Comparison of ENCODE assay signal across 8 mouse cellular contexts in the genomic region with DNA sequence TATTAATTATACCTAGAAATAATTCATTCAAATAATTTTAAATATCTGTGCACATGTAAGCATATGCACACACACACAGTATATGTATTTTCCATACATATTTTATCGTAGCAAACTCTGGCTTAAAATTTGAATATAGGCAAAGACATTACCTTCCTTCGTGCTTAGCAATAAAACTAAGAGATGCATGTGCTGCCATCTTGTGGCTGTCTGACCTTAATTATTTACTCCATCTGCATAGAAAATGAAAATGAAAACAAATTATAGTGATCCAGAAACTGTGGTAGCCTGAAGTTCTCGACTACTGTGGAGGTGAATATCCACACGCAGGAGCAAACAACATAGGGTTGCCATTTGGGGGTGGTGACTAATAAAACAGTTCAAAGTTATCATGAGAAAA. TPM values are rescaled to one million over a fixed set of nuclear protein-coding genes. Genes with fewer than 3 reads are reported as not detected.
DNase-seq lines count a peak whose midpoint lies in the region; ATAC-seq and TF ChIP-seq lines count a peak whose summit lies in the region.

No protein-coding gene starts in this region.

- no peaks in the 10 kb centered on the region for H3K27me3 ChIP-seq in lung, postnatal 0 days (replicated peaks; ENCODE audit: insufficient read depth, low read length)

- H3K27ac ChIP-seq in lung, postnatal 0 days (ENCODE audit: low read length) = no peak overlapping the region

- no peak overlapping the region for H3K9ac ChIP-seq in lung, postnatal 0 days (replicated peaks; ENCODE audit: low read depth)

- no peaks in the 10 kb centered on the region for H3K9me3 ChIP-seq in lung, postnatal 0 days (ENCODE audit: low read length)

- no peak for DNase-seq in frontal cortex, postnatal 14 days (ENCODE audit: low spot score in 2 of 2)
- peak; percentile 6 to 13 for DNase-seq in urinary bladder, postnatal 36 days (ENCODE audit: low spot score in 2 of 2)
- no peak for DNase-seq in urinary bladder, adult 18-20 months (ENCODE audit: low spot score in 2 of 2)
- peak; percentile 22 for DNase-seq in embryo, embryonic 11.5 days (ENCODE audit: low read depth, low spot score)
- DNase-seq in induced T-regulatory cell, adult 2 months (ENCODE audit: low read depth) = peak; percentile 80
- peak; percentile 84 for DNase-seq in lung, postnatal 0 days (ENCODE audit: low spot score)
- DNase-seq in right cerebral cortex, postnatal 14 days = peak; percentile 70

- H3K4me2 ChIP-seq in lung, postnatal 0 days (replicated peaks; ENCODE audit: low read depth, low read length) = peak overlapping the region; percentile 33; the same call in 1 of the 2 replicates

- TF ChIP-seq EP300 in lung, postnatal 0 days (IDR thresholded peaks at IDR 0.05) = no peak

- H3K4me3 ChIP-seq in lung, postnatal 0 days (ENCODE audit: low read depth, low read length) = peak overlapping the region; percentile 31

- no peaks in the 10 kb centered on the region for H3K36me3 ChIP-seq in lung, postnatal 0 days (ENCODE audit: insufficient read depth, low read length)

- TF ChIP-seq CTCF in lung, postnatal 0 days (IDR thresholded peaks at IDR 0.05) = peak; percentile 74

- WGBS in lung, postnatal 0 days = 23% methylated on average over 4 of the region's 4 CpGs

- ATAC-seq in frontal cortex, adult (ENCODE audit: low TSS enrichment) = peak; percentile 59; the same call in 1 of the 2 replicates
- no peak; the same call in 1 of the 2 replicates for ATAC-seq in lung, postnatal 0 days

- H3K4me1 ChIP-seq in lung, postnatal 0 days (ENCODE audit: insufficient read depth, low read depth, low read length) = no peaks in the 10 kb centered on the region

RNA-seq across cellular contexts. Expression of a gene that starts 14.6 kb away (rescaled TPM):
- 0.19 TPM in 1 of 2 replicates, not detected in the other for polyA plus RNA-seq in lung, postnatal 0 days (2015; fragmentation: Nextera tagmentation; extraction: Ambion mirVana)

RNA-seq across cellular contexts. Expression of a gene that starts 42.2 kb away (rescaled TPM):
- 53.7 and 57.9 TPM in 2 replicates for polyA plus RNA-seq in lung, postnatal 0 days (2015; fragmentation: Nextera tagmentation; extraction: Ambion mirVana)

Comparison
In these comparisons a context has a peak if more than half of its experiments do, and no peak if none do; other contexts are left out.
1. DNase-seq: peak in urinary bladder, postnatal 36 days (2 of 2), embryo, embryonic 11.5 days (single experiment), induced T-regulatory cell, adult 2 months (single experiment), lung, postnatal 0 days (single experiment) and right cerebral cortex, postnatal 14 days (single experiment); none in frontal cortex, postnatal 14 days (0 of 2) and urinary bladder, adult 18-20 months (0 of 2).